Mouse (Mus musculus) forebrain, postnatal 0 days (tissue): Measurements from ENCODE around the gene Rims1. TPM values are rescaled to one million over a fixed set of nuclear protein-coding genes. Genes with fewer than 3 reads are reported as not detected.

ENCODE experiments used
- ATAC-seq: fragments of 200-750 bp; cut with Nextera tagmentation; 2 replicates; pipeline ENCODE4 v1.8.0; 2017; ENCODE audit warnings: mild to moderate bottlenecking, moderate library complexity
- DNase-seq: peaks from one replicate; pipeline ENCODE4 v3.0.0-alpha.2; 2015
- H3K27ac ChIP-seq: fragments of 300-500 bp; sonication (generic); 2 replicates; pipeline ENCODE4 v1.5.1; 2014; ENCODE audit warnings: low read depth, mild to moderate bottlenecking, antibody characterized with exemption, low read length, moderate library complexity, mixed read lengths
- H3K27me3 ChIP-seq: fragments of 300-500 bp; sonication (generic); 2 replicates; pipeline ENCODE4 v1.6.1; 2014; ENCODE audit warnings: mild to moderate bottlenecking, low read length, mixed read lengths; ENCODE audit not compliant: insufficient read depth
- H3K36me3 ChIP-seq: fragments of 300-500 bp; sonication (generic); 2 replicates; pipeline ENCODE4 v1.6.1; 2014; ENCODE audit warnings: mild to moderate bottlenecking, moderate library complexity; ENCODE audit not compliant: insufficient read depth
- H3K4me1 ChIP-seq: fragments of 300-500 bp; sonication (generic); 2 replicates; pipeline ENCODE4 v1.6.1; 2014; ENCODE audit warnings: antibody characterized with exemption; ENCODE audit not compliant: insufficient read depth
- H3K4me2 ChIP-seq: fragments of 300-500 bp; sonication (generic); 2 replicates; pipeline ENCODE4 v1.6.1; 2014; ENCODE audit warnings: low read depth, mild to moderate bottlenecking, moderate library complexity
- H3K4me3 ChIP-seq: fragments of 300-500 bp; sonication (generic); 2 replicates; pipeline ENCODE4 v1.5.1; 2014; ENCODE audit warnings: low read depth, low read length, mixed read lengths
- H3K9ac ChIP-seq: fragments of 300-500 bp; sonication (generic); 2 replicates; pipeline ENCODE4 v1.6.1; 2014; ENCODE audit warnings: mild to moderate bottlenecking
- H3K9me3 ChIP-seq: fragments of 300-500 bp; sonication (generic); 2 replicates; pipeline ENCODE4 v1.6.1; 2016; ENCODE audit warnings: low read length
- CTCF ChIP-seq: sonication (generic); IDR thresholded peaks from 2 replicates; pipeline ENCODE4 v1.5.1; 2016; ENCODE audit warnings: antibody characterized with exemption, control low read depth, low read depth
- WGBS: fragments of 180-500 bp; shearing (Covaris S2); extraction: QIAGEN DNeasy Blood & Tissue Kit; methylation state at CpG from one replicate; pipeline ENCODE4 v1.1.7; 2014; 5-methylcytosine and 5-hydroxymethylcytosine counted together
- polyA plus RNA-seq: library from polyadenylated mRNA; unstranded; fragments of >200 nt; fragmentation: Nextera tagmentation; extraction: Ambion mirVana; gene quantifications from 2 replicates; pipeline ENCODE4 v1.2.1, GENCODE M21; 2015
- total RNA-seq: library from RNA; depleted of rRNA; stranded (reverse); fragments of >200 nt; gene quantifications from 2 replicates; pipeline ENCODE4 v1.2.3, GENCODE M21; 2014

The Rims1 gene
- total and polyA plus RNA-seq, 2 experiments from 2014 or later: 18.6 to 57.1 TPM

DNA sequence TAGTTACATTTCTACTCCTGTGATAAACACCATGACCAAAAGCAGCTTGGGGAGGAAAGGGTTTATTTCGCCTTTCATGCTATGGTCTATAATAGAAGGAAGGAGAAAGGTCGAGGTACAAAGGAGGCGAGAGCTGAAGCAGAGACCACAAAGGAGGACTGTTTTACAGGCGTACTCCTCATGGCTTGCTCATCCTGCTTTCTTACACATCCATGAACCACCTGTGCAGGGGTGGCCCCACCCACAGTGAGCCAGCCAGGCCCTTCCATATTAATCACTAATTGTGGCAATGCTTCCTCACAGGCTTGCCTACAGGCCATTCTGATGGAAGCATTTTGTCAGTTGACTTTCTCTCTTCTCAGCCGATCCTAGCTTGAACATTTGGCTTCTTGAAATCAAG lies 8.7 kb downstream of the Rims1 start:
- no peaks in the 10 kb centered on the region for H3K27me3 ChIP-seq
- TF ChIP-seq CTCF: no peak
- ATAC-seq (no peak), DNase-seq (no peak)
- no peaks in the 10 kb centered on the region for H3K9me3 ChIP-seq
- no peaks in the 10 kb centered on the region for H3K4me1 ChIP-seq
- H3K4me3 ChIP-seq: no peak overlapping the region
- whole genome bisulfite sequencing: 63% methylated on average over 5 of the region's 5 CpGs
- no peak overlapping the region for H3K9ac ChIP-seq
- H3K4me2 ChIP-seq: no peak overlapping the region
- H3K36me3 ChIP-seq: no peaks in the 10 kb centered on the region
- no peak overlapping the region for H3K27ac ChIP-seq

DNA sequence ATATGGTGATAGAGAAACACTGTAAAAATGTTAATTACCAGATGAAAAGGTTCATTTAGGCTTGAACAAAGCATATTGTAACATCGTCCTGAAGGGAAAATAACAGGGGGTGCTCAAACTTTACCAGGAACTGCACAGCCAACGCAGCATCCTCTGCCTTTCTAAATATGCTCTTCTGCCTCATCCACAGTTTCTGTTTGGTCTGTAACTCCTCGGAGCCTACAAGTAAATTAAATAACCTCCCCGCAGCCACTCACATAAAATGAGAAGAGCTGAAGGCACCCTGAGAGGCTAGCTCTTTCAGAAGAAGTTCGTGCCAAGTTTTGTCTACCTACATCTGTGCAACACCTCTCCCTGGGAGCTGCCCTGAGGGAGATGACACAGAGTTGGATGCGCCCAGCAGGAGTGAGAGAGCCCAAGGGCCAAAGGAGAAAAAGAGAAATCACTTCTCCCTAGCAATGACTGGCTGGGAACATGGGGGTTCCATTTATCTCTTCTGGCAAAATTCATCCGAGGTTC lies 16.3 kb downstream of the Rims1 start:
- ATAC-seq: no peak
- WGBS: 25% methylated on average over 7 of the region's 7 CpGs
- TF ChIP-seq CTCF: no peak

DNA sequence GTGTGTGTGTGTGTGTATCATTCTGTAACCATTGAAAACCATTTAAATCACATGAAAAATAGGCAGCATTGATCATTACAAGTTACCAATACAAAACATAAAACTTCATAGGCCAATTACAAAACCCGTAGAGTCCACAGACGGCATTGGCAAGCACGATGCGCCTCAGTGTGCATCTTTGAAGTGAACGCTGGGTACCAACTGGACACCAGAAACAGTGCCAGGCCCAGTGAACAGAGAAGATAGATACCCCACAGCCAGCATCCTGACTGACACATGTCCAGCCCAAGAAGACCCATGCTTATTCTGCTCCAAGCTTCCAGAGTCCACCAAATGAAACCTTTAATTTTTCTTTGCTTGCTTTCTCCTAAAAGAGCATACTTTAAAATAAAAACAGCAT lies 18.2 kb downstream of the Rims1 start:
- 91% methylated on average over 5 of the region's 5 CpGs for WGBS
- no peak overlapping the region for H3K4me3 ChIP-seq
- no peaks in the 10 kb centered on the region for H3K4me1 ChIP-seq
- no peaks in the 10 kb centered on the region for H3K9me3 ChIP-seq
- DNase-seq (no peak), ATAC-seq (no peak)
- no peaks in the 10 kb centered on the region for H3K27me3 ChIP-seq
- H3K36me3 ChIP-seq: no peaks in the 10 kb centered on the region
- H3K27ac ChIP-seq: no peak overlapping the region
- H3K9ac ChIP-seq: no peak overlapping the region
- no peak overlapping the region for H3K4me2 ChIP-seq
- no peak for TF ChIP-seq CTCF

More for the DNA sequence above, 16.3 kb downstream of the Rims1 start:
- Histone ChIP-seq H3K36me3 (no peaks in the 10 kb centered on the region), H3K4me3 (no peak overlapping the region), H3K4me2 (no peak overlapping the region), H3K27ac (no peak overlapping the region), H3K9me3 (no peaks in the 10 kb centered on the region), H3K9ac (no peak overlapping the region), H3K4me1 (no peaks in the 10 kb centered on the region), H3K27me3 (no peaks in the 10 kb centered on the region)
- no peak for DNase-seq

DNA sequence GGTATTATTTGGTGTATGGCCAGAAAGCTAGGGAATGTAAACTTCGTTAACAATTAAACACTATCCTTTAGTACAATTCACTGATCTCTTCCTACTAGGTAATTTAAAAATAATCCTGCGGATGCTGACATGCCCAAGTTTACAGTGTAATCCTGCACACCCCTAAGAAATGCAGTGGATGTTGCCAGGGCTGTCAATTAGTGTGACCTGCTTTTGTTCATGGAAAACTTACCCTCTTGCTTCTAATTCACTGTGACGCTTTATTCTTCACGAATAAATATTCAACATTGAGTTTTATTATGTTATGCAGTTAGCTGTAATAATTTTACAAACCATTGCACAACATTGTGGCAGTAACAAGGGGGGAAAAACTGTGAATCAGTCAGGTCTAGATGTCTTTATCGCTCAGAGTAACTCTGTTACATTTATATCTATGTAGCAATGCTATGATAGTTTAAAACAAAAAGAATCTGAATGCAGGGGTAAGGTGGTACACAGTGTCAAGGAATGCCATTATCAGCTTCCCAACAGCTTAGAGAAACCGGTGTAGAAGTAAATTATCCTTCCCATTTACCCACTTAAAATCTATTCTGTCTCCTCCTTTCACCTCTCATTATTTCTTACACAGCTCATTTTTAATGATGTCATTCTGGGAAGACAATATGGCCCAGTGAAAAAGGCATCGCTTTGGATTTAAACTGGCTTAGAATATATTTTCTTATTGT lies 35.1 kb downstream of the Rims1 start:
- TF ChIP-seq CTCF: no peak
- no peak for DNase-seq

DNA sequence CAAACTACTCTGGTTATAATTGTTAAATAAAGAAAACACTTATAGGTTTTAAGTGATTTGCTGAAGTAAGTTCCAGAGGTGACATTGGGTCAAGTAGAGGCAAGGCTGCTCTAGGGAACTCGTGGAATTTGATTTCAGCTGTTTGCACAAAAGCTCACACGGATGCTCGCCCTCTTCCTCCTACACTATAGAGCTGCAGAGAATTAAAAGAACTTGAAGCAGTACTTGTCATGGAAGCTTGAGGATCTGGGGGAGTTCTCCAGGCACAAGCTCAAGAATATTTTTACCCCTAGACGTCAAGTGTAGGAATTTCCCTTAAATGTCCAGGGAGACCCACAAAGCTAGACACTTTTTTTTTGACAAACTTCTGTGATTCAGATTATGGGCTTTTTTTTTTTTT lies 42.4 kb downstream of the Rims1 start:
- no peak for DNase-seq
- Histone ChIP-seq H3K9me3 (no peaks in the 10 kb centered on the region), H3K9ac (no peak overlapping the region), H3K4me2 (no peak overlapping the region), H3K4me3 (no peak overlapping the region), H3K27ac (no peak overlapping the region), H3K4me1 (no peaks in the 10 kb centered on the region), H3K27me3 (no peaks in the 10 kb centered on the region), H3K36me3 (no peaks in the 10 kb centered on the region)
- TF ChIP-seq CTCF: no peak
- WGBS: 86% methylated on average over 4 of the region's 4 CpGs
- ATAC-seq: no peak

More for the DNA sequence above, 35.1 kb downstream of the Rims1 start:
- Histone ChIP-seq H3K9me3 (no peaks in the 10 kb centered on the region), H3K27ac (no peak overlapping the region), H3K4me2 (no peak overlapping the region), H3K4me3 (no peak overlapping the region), H3K4me1 (no peaks in the 10 kb centered on the region), H3K27me3 (no peaks in the 10 kb centered on the region), H3K9ac (no peak overlapping the region), H3K36me3 (no peaks in the 10 kb centered on the region)
- ATAC-seq: no peak
- WGBS: 24% methylated on average over 7 of the region's 7 CpGs

DNA sequence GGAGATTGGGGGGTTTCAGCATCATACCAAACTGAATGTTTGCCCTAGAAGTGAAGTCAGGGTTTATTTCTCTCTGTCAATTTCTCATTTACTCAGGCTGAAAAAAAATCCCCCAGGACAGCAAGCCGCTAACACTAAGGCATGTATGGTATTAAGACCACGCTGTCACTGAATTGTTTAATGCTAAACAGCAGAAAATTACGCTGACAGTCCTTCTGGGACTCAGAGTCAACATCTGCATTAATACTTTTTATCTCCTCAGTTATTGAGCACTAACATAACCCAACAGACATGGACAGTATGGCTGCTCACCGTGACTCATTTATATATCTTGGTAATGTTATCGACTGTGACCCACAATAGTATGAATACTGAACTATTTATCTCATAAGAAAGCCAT lies 43.0 kb downstream of the Rims1 start:
- no peak for TF ChIP-seq CTCF
- Histone ChIP-seq H3K9ac (no peak overlapping the region), H3K4me2 (no peak overlapping the region), H3K9me3 (no peaks in the 10 kb centered on the region), H3K27ac (no peak overlapping the region), H3K27me3 (no peaks in the 10 kb centered on the region), H3K4me1 (no peaks in the 10 kb centered on the region), H3K36me3 (no peaks in the 10 kb centered on the region), H3K4me3 (no peak overlapping the region)
- no peak for ATAC-seq
- no peak for DNase-seq
- WGBS: 92% methylated on average over 5 of the region's 5 CpGs

DNA sequence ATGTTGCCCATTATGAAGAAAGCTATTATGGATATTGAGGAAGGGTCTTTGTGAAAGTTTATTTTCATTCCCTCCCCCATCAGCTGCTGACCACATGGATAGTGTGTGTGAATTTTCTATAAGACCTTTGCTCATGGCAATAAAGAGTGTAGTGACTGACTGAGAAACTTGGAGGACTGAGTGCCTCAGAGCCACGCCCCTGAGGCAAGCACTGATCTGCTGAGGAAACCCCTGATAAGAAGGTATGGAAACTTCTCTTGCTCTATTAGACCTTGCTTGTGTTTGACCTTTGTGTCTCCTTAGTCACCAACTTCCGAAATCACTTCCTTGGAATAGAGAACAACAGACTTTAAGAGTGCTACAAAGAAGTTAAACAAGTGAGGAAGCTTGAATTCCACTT lies 55.3 kb downstream of the Rims1 start:
- no peak overlapping the region for H3K4me3 ChIP-seq
- ATAC-seq: no peak
- no peak for TF ChIP-seq CTCF

More for the DNA sequence above, 55.3 kb downstream of the Rims1 start:
- H3K9ac ChIP-seq: no peak overlapping the region
- H3K9me3 ChIP-seq: no peaks in the 10 kb centered on the region
- no peak overlapping the region for H3K4me2 ChIP-seq
- WGBS: 85% methylated on average over 2 of the region's 2 CpGs
- H3K27ac ChIP-seq: no peak overlapping the region
- H3K27me3 ChIP-seq: no peaks in the 10 kb centered on the region
- H3K36me3 ChIP-seq: no peaks in the 10 kb centered on the region
- H3K4me1 ChIP-seq: no peaks in the 10 kb centered on the region
- no peak for DNase-seq
